Mouse (Mus musculus) 3134 (cell line): ENCODE results near the gene Hibch.
A peak's percentile ranks its signal among the peaks of the same experiment; 100 is the strongest.
"Not testable (repeated sequence)": the region's sequence is repeated elsewhere in the genome, so short reads cannot be mapped to it uniquely, and the experiment has no call there.

ENCODE experiments used
- DNase-seq: peaks from one replicate; pipeline ENCODE4 v3.0.0-alpha.2; 2011; ENCODE audit warnings: low spot score; ENCODE audit not compliant: insufficient read length; ENCODE audit errors: extremely low read depth

Gene Hibch

DNA sequence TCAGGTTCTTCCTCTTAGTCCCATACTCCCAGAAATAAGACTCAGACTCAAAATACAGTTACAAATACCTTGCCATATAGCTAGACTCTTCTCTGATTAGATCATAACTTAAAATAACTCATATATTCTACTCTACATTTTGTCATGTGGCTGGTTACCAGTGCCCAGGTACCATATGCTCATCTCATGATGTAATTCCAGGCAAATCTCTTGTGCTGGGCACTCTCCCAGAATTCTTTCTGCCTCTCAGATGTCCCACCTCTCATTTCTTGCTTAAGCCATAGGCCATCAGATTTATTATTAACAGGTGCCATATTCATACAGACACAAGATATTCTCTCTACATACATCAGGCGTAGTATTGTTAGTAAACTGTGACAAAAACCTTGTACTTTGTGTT lies 23.1 kb downstream of the Hibch start:
- no peak for DNase-seq

DNA sequence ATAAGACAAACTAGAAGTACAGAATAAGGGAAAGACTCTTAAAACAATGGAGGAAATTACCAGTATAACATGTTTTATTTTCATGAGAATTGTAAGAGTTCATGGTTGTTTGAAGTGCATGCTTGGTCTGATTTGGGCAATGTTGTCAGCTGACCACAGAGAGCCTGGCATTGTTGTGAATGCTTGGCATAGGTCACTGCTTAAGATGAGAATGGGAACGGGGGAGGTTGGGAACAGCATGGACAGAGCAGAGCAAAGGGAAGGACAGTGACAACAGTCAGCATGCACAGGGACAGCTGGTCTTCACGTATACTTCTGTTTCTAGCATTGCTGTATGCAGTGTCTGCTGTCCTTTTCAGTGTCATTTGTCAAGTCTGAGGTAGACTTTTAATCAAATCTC lies 39.5 kb downstream of the Hibch start:
- no peak for DNase-seq

DNA sequence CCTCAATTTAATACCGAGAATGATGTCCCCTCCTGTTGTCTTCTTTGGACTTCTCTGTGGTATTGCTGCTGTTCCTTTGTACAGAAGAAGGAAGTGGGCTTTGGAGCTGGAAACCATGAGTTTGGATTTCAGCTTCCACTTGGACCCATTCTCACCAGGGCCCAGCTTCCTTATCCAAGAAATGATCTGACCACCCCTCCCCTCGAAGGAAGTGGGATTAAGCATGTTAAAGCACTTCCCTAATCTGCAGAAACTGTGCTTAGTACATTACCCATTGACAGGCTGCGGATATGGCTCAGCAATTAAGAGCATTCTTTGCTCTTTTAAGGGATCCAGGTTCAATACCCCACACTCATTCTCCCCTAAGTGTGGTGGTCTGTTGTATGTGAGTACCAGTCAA lies 65.1 kb downstream of the Hibch start:
- DNase-seq = no peak

DNA sequence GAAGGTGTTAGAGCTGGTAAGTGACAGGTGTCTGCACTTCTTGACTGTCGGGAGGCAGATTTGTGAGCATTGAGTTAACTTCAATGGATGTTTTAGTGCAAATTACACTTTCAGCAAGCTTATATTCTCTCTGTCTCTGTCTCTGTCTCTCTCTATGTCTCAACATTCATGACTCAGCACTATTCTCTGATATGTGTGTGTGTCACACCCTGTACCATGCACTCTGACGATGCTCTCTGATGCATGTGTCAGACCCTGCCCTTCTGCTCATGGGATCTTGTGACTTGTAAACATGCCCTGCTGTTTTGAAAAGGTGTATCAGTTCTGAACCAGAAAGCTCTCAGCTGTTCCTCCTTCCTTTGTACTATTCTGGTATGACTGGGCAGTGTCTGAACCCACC lies 71.9 kb downstream of the Hibch start:
- DNase-seq = no peak

DNA sequence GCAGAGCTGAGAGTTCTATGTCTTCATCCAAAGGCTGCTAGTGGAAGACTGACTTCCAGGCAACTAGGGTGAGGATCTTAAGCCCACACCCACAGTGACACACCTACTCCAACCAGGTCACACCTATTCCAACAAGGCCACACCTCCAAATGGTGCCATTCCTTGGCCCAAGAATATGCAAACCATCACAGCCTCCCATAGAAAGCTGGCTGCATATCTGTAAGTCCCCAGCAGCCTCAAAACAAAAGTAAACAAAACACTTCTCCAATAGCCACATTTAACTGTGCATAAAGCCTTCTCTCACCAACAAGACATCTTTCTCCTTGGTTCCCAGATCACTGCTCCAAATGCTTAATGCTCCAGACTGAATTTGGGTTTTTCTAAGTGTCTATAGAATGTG lies 74.2 kb downstream of the Hibch start:
- not testable (repeated sequence) for DNase-seq

DNA sequence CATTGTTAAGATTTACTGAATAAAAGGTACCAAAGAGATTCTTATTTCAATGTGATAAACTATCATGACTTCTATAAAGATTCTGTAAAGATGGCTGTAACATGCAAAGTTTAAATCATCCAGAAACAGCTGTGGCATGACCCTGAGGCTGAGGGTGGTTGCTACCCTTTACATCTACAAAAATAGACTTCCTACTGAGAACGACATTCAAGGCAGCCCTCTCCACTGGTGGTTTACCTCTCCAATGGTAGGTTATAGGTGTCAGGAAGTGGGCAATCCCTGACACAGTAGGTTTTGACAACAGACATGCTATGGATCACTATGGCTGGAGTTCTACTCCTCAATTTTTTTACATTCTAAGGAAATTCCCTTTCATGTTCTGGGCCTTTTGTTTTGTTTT lies 79.8 kb downstream of the Hibch start:
- DNase-seq = not testable (repeated sequence)

DNA sequence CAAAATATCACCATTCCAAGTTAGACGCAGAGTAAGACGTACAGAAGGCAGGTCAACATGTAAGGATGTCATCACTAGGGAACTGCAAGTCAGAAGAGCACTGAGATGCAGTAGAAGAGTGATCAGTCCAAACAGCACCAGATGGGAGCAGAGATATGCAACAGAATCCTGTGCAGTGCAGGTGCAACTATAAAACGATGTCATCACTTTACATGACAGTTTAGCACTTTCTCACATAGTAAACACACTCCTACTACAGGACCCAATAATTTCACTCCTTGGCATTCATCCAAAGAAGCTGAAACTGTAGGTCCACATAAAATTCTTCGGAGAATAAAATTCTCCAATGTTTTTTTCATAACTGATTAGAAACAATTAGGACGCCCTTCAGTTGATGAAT lies 89.8 kb downstream of the Hibch start:
- DNase-seq = no peak

DNA sequence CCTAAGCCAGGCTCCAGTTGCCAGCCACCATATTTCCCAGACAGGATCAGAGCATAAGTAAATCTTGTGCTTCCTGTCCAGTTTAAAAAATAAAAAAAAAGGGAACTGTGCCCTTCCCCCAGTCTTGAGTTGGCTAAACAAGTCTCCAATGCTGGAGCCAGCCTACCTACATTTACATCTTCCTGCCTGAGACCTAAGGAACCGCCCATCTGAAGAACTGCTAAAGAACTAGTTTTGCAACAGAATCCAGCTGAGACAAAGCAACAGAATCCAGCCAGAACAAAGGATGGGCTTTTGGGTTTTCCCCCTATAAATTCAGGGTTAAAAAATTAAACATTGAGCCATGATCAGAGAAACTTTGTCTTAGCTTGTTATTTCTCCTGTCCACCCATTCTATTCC lies 94.3 kb downstream of the Hibch start:
- no peak for DNase-seq

DNA sequence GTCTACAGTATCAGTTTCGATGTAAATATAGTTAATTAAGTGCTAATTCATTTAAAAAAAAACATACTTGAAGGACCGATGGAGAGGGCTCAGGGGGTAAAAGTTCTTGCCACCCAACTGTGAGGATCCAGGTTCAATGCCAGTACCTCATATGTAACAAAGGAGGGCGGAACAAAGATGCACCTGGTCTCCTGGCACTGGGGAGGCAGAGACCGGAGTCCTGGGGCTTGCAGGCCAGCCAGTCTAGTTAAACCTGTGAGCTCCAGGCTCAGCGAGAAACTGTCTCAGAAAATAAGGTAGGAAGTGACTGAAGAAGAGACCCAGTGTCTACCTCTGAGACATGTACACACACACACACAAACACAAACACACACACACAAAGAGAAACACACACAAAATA lies 103.2 kb downstream of the Hibch start:
- no peak for DNase-seq

DNA sequence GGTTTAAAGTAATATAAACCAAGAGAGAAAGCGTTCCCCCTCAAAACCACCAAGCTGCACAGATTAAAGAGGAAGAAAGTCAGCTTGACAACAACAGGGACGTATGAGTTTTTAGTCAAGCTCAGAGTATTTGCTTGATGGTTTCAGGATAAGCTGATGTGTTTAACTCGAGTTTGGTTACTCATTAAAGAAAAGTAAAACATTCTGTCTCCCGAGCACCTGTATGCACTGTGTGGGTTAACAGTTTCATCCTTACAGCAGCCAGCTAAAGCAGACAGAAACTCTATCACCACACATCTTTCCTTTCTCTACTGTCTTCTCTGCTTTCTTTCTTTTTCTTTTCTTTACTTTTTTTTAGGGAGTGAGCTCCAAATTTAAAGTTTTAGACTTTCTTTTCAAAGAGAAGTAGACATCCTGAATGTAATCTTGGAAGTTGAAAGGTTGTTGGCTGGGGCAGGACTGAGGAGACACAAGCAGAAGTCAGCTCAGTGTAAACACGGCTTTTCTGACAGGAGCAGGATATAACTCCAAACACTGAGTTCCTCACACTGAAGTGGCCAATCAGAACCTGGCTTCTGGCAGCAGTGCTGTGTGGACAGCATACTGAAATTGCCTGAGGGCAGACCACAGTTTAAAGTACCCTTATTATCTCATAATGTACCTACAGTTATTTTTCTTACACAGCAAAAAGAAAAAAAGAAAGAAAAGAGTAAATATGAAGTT lies 106.6 kb downstream of the Hibch start:
- no peak for DNase-seq

DNA sequence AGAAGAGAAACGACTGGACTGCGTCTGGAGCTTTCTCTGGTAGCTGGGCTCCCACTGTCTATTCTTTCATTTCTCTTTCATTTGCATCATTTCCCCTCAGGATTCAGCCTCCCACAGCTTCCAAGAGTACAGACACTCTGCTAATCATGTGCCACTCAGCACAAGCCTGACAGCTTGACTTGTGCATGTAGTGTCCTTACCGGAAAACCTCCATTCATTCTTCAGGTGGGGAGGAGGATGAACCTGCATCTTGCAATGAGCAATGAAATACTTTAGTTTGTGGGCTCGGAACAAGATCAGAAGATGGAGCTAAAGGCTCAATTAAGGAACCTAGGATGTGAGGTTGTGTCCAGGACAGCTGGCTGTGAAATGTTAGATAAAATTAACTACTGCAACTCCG lies 107.4 kb downstream of the Hibch start:
- DNase-seq = no peak

DNA sequence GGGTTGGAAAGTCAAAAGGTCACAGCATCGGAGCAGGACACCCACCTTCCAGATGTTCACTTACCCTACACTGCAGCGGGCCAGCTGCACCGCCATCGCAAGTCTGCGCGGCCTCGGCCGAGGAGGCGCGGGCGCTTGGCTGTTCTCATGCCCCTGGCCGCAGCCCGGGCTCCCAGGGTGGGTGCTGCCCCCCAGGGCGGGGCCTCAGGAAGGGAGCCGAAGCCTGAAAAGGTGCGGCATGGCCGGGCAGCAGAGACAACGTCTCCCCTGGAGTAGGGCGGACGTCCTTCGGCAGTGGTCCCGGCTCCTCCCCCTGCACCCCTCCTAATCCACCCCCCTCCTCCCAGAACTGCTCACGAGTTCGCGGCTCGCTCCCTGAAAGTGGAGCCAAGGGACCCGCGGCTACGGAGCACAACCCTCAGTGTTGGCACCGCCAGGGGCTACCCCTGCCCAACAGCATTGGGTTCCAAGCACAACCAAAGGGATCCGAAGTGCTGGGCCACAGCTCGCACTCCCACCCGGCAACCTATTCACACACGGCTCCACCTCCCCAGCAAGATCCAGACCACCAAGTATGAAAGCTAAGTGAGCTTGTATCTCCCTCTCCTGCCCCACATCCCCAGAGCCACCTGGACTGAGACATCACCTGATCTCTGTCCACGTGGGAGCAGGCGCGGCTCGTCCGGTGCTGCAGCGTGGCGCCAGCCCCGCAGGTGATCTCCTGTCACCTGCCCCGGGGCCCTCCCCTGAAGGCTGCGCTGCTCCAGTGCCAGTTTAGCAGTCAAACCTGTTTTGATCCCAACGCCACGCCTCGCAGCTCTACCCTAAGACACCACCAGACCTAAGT lies 108.0 kb downstream of the Hibch start:
- DNase-seq = peak; percentile 8

DNA sequence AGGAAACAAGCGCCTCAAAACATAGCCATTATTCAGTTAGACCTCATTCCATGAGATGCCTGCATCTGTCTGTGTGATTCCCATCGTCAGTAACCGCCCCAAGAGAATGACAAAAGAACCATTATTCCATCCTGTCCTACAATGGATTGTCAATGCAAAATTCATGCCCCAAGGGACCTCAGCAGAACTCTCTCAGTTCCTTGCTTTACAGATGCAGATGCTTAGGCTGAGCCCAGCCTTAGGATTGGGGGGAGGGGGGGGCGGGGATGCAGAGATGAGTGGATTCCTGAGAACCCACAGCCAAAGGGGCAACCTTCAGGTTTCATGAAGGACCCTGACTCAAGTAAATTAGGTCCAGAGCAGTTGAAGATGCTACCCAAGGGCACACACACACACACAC lies 108.8 kb downstream of the Hibch start:
- DNase-seq = no peak

DNA sequence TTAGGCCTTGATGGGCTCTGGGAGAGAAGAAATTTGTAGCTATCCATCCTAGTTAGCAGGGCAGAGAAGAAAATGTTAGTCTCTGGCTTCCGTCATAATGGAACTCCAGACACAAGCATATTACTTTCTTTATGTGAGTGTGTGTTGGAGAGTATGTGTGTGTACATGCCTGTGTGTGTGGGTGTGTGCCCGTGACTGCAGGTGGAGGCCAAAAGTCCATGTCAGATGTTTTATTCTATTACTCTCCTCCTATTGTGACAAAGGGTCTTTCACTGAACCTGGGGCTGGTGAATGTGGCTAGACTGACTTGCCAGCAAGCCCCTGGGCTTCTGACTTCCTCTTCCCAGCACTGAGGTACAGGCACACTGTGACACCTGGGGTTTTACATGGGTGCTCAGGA lies 109.7 kb downstream of the Hibch start:
- no peak for DNase-seq

DNA sequence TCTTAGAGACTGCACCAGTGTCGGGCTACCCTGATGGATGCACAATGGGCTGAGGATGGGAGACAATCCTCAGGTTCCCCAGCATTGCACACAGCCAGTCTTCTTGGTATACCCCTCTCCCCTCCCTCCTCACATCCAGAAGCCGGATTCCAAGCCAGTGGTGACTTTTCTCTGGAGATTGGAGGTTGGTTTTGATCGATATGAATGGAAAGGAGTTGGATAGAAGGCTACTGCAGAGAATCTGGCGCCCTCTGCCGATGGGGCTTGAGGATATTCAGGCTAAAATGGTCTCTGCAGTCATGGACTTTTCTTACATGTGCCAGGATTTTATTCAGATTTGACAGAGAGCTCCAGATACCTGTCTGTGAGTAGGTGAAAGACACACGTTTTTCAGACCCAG lies 110.4 kb downstream of the Hibch start:
- no peak for DNase-seq

DNA sequence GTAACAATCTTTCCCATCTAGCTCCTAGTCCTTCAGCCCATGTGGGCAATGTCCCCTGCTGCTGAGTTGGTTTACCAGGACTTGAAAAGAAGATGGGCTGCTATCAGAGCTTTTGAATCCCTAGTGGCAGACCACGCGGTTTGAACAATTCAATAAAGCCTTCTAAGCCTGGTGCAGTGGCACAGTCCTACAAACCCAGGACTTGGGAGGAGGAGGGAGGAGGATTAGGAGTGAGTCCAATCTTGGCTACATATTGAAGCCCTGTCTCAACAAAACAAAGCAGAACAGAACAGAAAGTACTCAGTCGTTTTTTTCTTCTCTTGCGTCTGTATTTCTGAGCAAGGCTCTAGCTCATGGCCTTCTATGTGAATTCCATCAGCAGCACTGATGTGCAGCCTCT lies 112.0 kb downstream of the Hibch start:
- no peak for DNase-seq

DNA sequence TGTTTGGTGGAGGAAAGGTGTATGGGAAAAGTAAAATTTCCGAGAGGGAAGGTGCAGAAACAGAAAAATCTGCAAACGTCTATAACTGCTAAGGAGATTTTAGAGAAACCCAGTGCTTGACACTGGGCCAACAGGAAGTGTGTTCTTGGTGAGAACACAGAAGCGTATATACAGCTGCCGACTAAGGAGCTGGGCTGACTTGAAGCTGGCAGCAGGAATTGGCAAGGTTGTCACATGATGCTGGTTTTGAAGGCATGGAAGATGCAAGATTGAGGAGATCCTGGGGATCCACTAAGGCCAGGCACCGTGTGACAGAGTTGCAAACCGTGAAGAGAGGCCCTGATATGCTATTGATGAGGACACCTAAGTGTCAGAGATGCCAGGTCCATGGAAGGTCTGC lies 115.5 kb downstream of the Hibch start:
- DNase-seq = no peak

DNA sequence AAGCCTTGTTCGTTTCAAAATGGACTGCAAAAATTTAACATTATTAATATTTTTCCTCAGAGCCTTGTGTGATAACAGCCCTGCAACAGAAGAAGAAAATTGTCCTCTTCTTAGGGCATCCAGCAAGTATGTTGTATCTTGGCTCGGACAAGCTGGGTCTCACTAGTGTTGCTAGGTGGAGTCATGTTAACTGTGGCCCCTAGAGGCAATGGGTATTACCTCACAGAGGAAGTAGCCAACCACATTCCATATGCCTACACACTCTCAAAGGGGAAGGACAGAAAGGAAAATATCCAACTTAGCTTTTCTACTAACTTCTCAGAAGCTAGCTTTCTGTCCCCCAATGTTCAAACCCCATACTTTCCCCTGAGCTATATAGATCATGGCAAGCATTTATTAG lies 118.4 kb downstream of the Hibch start:
- no peak for DNase-seq

DNA sequence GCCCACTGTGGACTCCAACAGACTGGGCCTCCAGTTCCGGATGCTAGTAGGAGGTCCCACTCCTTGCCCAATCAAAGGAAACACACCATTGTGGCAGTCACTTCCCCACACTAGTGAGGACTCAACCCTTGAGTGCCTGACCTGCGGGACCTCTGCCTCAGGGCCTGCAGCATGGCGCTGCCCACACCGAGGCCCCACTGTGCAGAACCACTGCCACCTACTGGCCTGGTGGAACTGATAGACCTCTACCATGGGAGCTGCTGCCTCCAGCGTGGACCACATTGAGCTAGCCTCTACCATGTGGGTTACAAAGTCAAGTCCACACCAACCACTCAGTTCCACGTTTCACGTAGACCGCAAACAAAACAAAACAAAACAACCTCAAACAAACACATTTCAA lies 119.9 kb downstream of the Hibch start:
- peak; percentile 9 for DNase-seq
